Mouse (Mus musculus): Measurements from ENCODE around the gene Grip1. TPM values are rescaled to one million over a fixed set of nuclear protein-coding genes. Genes with fewer than 3 reads are reported as not detected.

The Grip1 gene
- polyA plus RNA-seq, 1 experiment from 2014 or later: 9.8 TPM

GRCm38 (mm10) chr10:119452698-119453097, 932 bp upstream of the Grip1 start:
- peaks cover 2% of the 10 kb centered on the region; the same call in 1 of the 2 replicates for H3K27me3 ChIP-seq (ENCODE audit: control insufficient read depth, insufficient read depth, low read length)
- 47% methylated on average over 5 of the region's 5 CpGs for WGBS
- no peak overlapping the region for H3K27ac ChIP-seq (ENCODE audit: low read depth, low read length)
- ATAC-seq (replicated peaks; ENCODE audit: low FRiP score) (no peak), DNase-seq (ENCODE audit: low spot score) (no peak)
- H3K36me3 ChIP-seq (ENCODE audit: control insufficient read depth, insufficient read depth, low read length): no peaks in the 10 kb centered on the region
- peak overlapping the region; percentile 83; the same call in 1 of the 2 replicates for H3K9ac ChIP-seq (ENCODE audit: low read length)
- no peaks in the 10 kb centered on the region for H3K9me3 ChIP-seq (ENCODE audit: control insufficient read depth, low read length)
- H3K4me2 ChIP-seq (ENCODE audit: low read depth, low read length, severe bottlenecking): peak overlapping the region; percentile 96; the same call in 1 of the 2 replicates
- H3K4me3 ChIP-seq (ENCODE audit: low read depth, low read length): 0 out of 2 replicates have a peak overlapping the region, but pooled peaks have one; percentile 73
- peaks cover 8% of the 10 kb centered on the region; the same call in 1 of the 2 replicates for H3K4me1 ChIP-seq (replicated peaks; ENCODE audit: control insufficient read depth, insufficient read depth, low read length)

GRCm38 (mm10) chr10:119454106-119454667, 557 bp downstream of the Grip1 start:
- H3K9me3 ChIP-seq (ENCODE audit: control insufficient read depth, low read length): no peaks in the 10 kb centered on the region
- peak overlapping the region; percentile 96 for H3K4me2 ChIP-seq (ENCODE audit: low read depth, low read length, severe bottlenecking)
- H3K4me1 ChIP-seq (replicated peaks; ENCODE audit: control insufficient read depth, insufficient read depth, low read length): peaks cover 8% of the 10 kb centered on the region; the same call in 1 of the 2 replicates
- peak; percentile 83 for DNase-seq (ENCODE audit: low spot score)
- peak overlapping the region; percentile 73 for H3K4me3 ChIP-seq (ENCODE audit: low read depth, low read length)
- ATAC-seq (replicated peaks; ENCODE audit: low FRiP score): peak; percentile 67
- under 1% methylated on average over 45 of the region's 57 CpGs for WGBS
- H3K36me3 ChIP-seq (ENCODE audit: control insufficient read depth, insufficient read depth, low read length): no peaks in the 10 kb centered on the region
- H3K9ac ChIP-seq (ENCODE audit: low read length): peak overlapping the region; percentile 83
- peaks cover 2% of the 10 kb centered on the region; the same call in 1 of the 2 replicates for H3K27me3 ChIP-seq (ENCODE audit: control insufficient read depth, insufficient read depth, low read length)
- peak overlapping the region; percentile 75 for H3K27ac ChIP-seq (ENCODE audit: low read depth, low read length)

- WGBS: under 1% methylated on average over 28 of the region's 31 CpGs
- Histone ChIP-seq H3K4me1 (replicated peaks; ENCODE audit: control insufficient read depth, insufficient read depth, low read length) (peaks cover 8% of the 10 kb centered on the region; the same call in 1 of the 2 replicates), H3K27me3 (ENCODE audit: control insufficient read depth, insufficient read depth, low read length) (peaks cover 2% of the 10 kb centered on the region; the same call in 1 of the 2 replicates), H3K4me3 (ENCODE audit: low read depth, low read length) (peak overlapping the region; percentile 73), H3K36me3 (ENCODE audit: control insufficient read depth, insufficient read depth, low read length) (no peaks in the 10 kb centered on the region), H3K9me3 (ENCODE audit: control insufficient read depth, low read length) (no peaks in the 10 kb centered on the region), H3K4me2 (ENCODE audit: low read depth, low read length, severe bottlenecking) (peak overlapping the region; percentile 96), H3K27ac (ENCODE audit: low read depth, low read length) (no peak overlapping the region), H3K9ac (ENCODE audit: low read length) (peak overlapping the region; percentile 83)
- ATAC-seq (replicated peaks; ENCODE audit: low FRiP score): peak; percentile 36
- peak; percentile 76 for DNase-seq (ENCODE audit: low spot score)
Measured at GRCm38 (mm10) chr10:119454668-119455542, 1.3 kb downstream of the Grip1 start.

- no peak for DNase-seq (ENCODE audit: low spot score)
- Histone ChIP-seq H3K27ac (ENCODE audit: low read depth, low read length) (no peak overlapping the region), H3K36me3 (ENCODE audit: control insufficient read depth, insufficient read depth, low read length) (no peaks in the 10 kb centered on the region), H3K4me1 (replicated peaks; ENCODE audit: control insufficient read depth, insufficient read depth, low read length) (peaks cover 8% of the 10 kb centered on the region; the same call in 1 of the 2 replicates), H3K9me3 (ENCODE audit: control insufficient read depth, low read length) (no peaks in the 10 kb centered on the region), H3K4me3 (ENCODE audit: low read depth, low read length) (peak overlapping the region; percentile 73), H3K9ac (ENCODE audit: low read length) (peak overlapping the region; percentile 83), H3K27me3 (ENCODE audit: control insufficient read depth, insufficient read depth, low read length) (peaks cover 2% of the 10 kb centered on the region; the same call in 1 of the 2 replicates), H3K4me2 (ENCODE audit: low read depth, low read length, severe bottlenecking) (peak overlapping the region; percentile 96)
- ATAC-seq (replicated peaks; ENCODE audit: low FRiP score): no peak
- WGBS: 14% methylated on average over 10 of the region's 10 CpGs
Measured at GRCm38 (mm10) chr10:119455543-119455940, 1.9 kb downstream of the Grip1 start.

- Histone ChIP-seq H3K36me3 (ENCODE audit: control insufficient read depth, insufficient read depth, low read length) (no peaks in the 10 kb centered on the region), H3K9ac (ENCODE audit: low read length) (no peak overlapping the region), H3K4me1 (replicated peaks; ENCODE audit: control insufficient read depth, insufficient read depth, low read length) (peaks cover 8% of the 10 kb centered on the region; the same call in 1 of the 2 replicates), H3K27me3 (ENCODE audit: control insufficient read depth, insufficient read depth, low read length) (no peaks in the 10 kb centered on the region; the same call in 1 of the 2 replicates), H3K27ac (ENCODE audit: low read depth, low read length) (no peak overlapping the region), H3K4me2 (ENCODE audit: low read depth, low read length, severe bottlenecking) (no peak overlapping the region), H3K9me3 (ENCODE audit: control insufficient read depth, low read length) (no peaks in the 10 kb centered on the region), H3K4me3 (ENCODE audit: low read depth, low read length) (no peak overlapping the region)
- no peak for DNase-seq (ENCODE audit: low spot score)
- no peak for ATAC-seq (replicated peaks; ENCODE audit: low FRiP score)
- WGBS: 92% methylated on average over 5 of the region's 5 CpGs
Measured at GRCm38 (mm10) chr10:119457121-119457520, 3.5 kb downstream of the Grip1 start.

GRCm38 (mm10) chr10:119458991-119459390, 5.4 kb downstream of the Grip1 start:
- Histone ChIP-seq H3K9ac (ENCODE audit: low read length) (no peak overlapping the region), H3K4me3 (ENCODE audit: low read depth, low read length) (no peak overlapping the region), H3K27me3 (ENCODE audit: control insufficient read depth, insufficient read depth, low read length) (no peaks in the 10 kb centered on the region), H3K4me2 (ENCODE audit: low read depth, low read length, severe bottlenecking) (no peak overlapping the region), H3K9me3 (ENCODE audit: control insufficient read depth, low read length) (no peaks in the 10 kb centered on the region), H3K4me1 (replicated peaks; ENCODE audit: control insufficient read depth, insufficient read depth, low read length) (peaks cover 6% of the 10 kb centered on the region; the same call in 1 of the 2 replicates), H3K27ac (ENCODE audit: low read depth, low read length) (no peak overlapping the region), H3K36me3 (ENCODE audit: control insufficient read depth, insufficient read depth, low read length) (no peaks in the 10 kb centered on the region)
- ATAC-seq (replicated peaks; ENCODE audit: low FRiP score) (no peak), DNase-seq (ENCODE audit: low spot score) (no peak)
- WGBS: 76% methylated on average over 2 of the region's 2 CpGs

GRCm38 (mm10) chr10:119463345-119463744, 9.7 kb downstream of the Grip1 start:
- Histone ChIP-seq H3K27ac (ENCODE audit: low read depth, low read length) (no peak overlapping the region), H3K4me1 (replicated peaks; ENCODE audit: control insufficient read depth, insufficient read depth, low read length) (no peaks in the 10 kb centered on the region), H3K9me3 (ENCODE audit: control insufficient read depth, low read length) (no peaks in the 10 kb centered on the region), H3K4me2 (ENCODE audit: low read depth, low read length, severe bottlenecking) (no peak overlapping the region), H3K4me3 (ENCODE audit: low read depth, low read length) (no peak overlapping the region), H3K36me3 (ENCODE audit: control insufficient read depth, insufficient read depth, low read length) (no peaks in the 10 kb centered on the region), H3K27me3 (ENCODE audit: control insufficient read depth, insufficient read depth, low read length) (no peaks in the 10 kb centered on the region), H3K9ac (ENCODE audit: low read length) (no peak overlapping the region)
- ATAC-seq (replicated peaks; ENCODE audit: low FRiP score) (no peak), DNase-seq (ENCODE audit: low spot score) (no peak)
- 91% methylated on average over 7 of the region's 7 CpGs for WGBS

- DNase-seq (ENCODE audit: low spot score): no peak
- no peaks in the 10 kb centered on the region for H3K36me3 ChIP-seq (ENCODE audit: control insufficient read depth, insufficient read depth, low read length)
- no peak for ATAC-seq (replicated peaks; ENCODE audit: low FRiP score)
- no peaks in the 10 kb centered on the region for H3K4me1 ChIP-seq (replicated peaks; ENCODE audit: control insufficient read depth, insufficient read depth, low read length)
- H3K9ac ChIP-seq (ENCODE audit: low read length): no peak overlapping the region
- H3K4me3 ChIP-seq (ENCODE audit: low read depth, low read length): no peak overlapping the region
- no peaks in the 10 kb centered on the region for H3K9me3 ChIP-seq (ENCODE audit: control insufficient read depth, low read length)
- no peak overlapping the region for H3K4me2 ChIP-seq (ENCODE audit: low read depth, low read length, severe bottlenecking)
- WGBS: 93% methylated on average over 7 of the region's 7 CpGs
- no peaks in the 10 kb centered on the region for H3K27me3 ChIP-seq (ENCODE audit: control insufficient read depth, insufficient read depth, low read length)
- H3K27ac ChIP-seq (ENCODE audit: low read depth, low read length): no peak overlapping the region
Measured at GRCm38 (mm10) chr10:119463793-119464192, 10.2 kb downstream of the Grip1 start.
